Mouse (Mus musculus): ENCODE data around the gene Ndufv2.

DNA sequence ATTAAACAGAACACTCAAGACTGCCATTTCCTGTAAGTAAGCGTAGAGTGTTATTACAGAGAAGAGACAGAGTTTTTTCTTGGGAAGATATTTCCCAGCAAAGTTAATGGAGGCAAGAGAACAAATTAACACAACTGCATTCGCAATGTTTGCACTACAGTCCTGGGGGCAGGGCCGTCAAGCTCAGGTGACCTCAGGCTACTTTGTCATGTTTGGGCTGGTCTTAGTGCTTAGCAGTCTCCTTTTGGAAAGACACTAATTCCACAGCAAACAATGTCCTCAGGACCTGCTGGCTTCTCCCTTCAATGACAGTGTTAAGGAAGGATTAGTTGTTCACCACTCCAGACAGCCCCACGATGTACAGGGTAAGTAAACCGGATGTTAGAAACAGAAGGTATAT, 60.3 kb downstream of the Ndufv2 start:
- no peak for TF ChIP-seq CTCF (IDR thresholded peaks at IDR 0.05; ENCODE audit: low read depth, low read length)
- TF ChIP-seq POLR2A (IDR thresholded peaks at IDR 0.05; ENCODE audit: borderline replicate concordance, low read depth, low read length), result no peak
